Mouse (Mus musculus) thymus, adult 18-20 months (tissue): ENCODE results near the gene Pla2g4c.
"Not testable (repeated sequence)": the region's sequence is repeated elsewhere in the genome, so short reads cannot be mapped to it uniquely, and the experiment has no call there.

Experiments
- DNase-seq, 2 experiments: peaks; one replicate each; pipeline ENCODE4 v3.0.0; 2022; ENCODE audit warnings: mixed read lengths in 2 of 2

Pla2g4c gene

DNA sequence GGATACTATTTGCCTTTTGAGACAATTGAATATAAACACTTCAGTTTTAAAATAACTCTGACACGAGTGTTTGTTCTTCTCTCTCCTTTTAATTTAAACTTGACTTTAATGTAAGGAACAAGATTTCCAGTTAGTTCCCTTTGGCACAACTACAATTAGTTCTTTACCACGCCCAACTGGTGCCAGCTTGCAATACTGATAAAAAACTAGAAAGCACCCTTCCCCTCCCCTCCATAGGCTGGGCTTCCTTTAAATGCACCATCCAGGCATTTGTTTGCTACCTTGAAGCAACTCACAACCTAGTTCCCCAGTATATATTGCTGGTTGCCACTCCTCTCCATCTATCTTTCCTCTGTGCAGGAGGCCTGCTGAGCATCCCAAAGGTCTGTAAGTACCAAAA lies at the start of gene Pla2g4c:
Pla2g4c (plus strand) TSS at position 340 of the 400 bp plus-strand sequence.
- no peak for DNase-seq

DNA sequence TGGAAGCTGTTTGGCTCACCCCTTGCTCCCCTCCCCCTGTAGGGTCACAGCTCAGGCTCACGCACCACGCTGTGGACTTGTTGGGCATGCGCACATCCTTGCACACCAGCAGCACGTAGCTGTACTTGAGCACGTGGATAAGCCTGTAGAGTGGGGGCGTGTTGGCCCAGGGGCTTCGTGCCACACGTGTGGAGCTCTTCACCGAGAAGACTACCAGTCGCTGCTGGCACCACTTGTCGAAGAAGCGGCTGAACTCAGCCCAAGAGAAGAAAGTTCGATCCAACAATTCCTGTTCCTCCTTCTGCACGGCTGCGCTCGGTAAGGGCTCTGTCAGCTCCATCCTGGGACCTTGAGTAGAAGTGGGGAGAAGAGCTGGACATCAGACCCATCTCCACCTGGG lies 47.4 kb upstream of the Pla2g4c start, which contains the start of gene Lig1:
Lig1 (plus strand) TSS at position 203 of the 400 bp plus-strand sequence.
- no peak for DNase-seq

GRCm38 (mm10) chr7:13277833-13278232 lies 46.6 kb upstream of the Pla2g4c start:
- no peak for DNase-seq

DNA sequence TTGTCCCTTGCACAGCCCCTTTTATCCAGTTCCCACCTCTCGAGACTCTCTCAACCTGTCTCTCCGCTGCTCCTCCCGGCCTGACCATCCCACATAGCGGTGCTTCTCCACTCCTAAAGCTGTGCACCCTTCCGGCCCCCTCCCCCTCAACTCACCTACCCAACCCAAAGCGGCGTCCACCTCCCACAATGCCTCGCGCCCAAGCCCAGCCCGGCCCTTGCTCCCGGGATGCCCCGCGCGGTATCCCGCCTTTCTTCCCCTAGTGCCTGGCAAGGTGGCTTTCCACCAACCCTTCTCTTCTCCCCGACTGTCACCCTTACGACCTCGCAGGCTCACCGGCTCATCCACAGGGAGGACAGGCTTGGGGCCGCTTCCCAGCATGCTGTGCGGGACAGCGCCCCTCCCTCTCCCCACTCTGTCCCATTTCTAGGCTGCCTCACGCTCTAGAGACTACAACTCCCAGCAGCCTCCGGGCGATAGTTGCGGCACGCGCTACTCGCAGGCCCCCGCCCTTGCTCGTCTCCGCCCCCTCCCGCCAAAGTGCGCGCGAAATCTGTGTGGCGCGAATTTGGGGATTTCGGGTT lies 46.1 kb upstream of the Pla2g4c start, which contains the start of gene Zswim9:
Zswim9 (minus strand) TSS at position 414 of the 584 bp plus-strand sequence.
- DNase-seq, result peak; percentile 89 to 91

GRCm38 (mm10) chr7:13278957-13279356 lies 45.5 kb upstream of the Pla2g4c start:
- DNase-seq, result not testable (repeated sequence)

- DNase-seq, result no peak
These were observed 35.8 kb upstream of the Pla2g4c start for GRCm38 (mm10) chr7:13288621-13289020.

- no peak for DNase-seq
These were observed 34.3 kb upstream of the Pla2g4c start for GRCm38 (mm10) chr7:13290041-13290675.

GRCm38 (mm10) chr7:13291370-13291769 lies 33.1 kb upstream of the Pla2g4c start:
- DNase-seq, result no peak

DNA sequence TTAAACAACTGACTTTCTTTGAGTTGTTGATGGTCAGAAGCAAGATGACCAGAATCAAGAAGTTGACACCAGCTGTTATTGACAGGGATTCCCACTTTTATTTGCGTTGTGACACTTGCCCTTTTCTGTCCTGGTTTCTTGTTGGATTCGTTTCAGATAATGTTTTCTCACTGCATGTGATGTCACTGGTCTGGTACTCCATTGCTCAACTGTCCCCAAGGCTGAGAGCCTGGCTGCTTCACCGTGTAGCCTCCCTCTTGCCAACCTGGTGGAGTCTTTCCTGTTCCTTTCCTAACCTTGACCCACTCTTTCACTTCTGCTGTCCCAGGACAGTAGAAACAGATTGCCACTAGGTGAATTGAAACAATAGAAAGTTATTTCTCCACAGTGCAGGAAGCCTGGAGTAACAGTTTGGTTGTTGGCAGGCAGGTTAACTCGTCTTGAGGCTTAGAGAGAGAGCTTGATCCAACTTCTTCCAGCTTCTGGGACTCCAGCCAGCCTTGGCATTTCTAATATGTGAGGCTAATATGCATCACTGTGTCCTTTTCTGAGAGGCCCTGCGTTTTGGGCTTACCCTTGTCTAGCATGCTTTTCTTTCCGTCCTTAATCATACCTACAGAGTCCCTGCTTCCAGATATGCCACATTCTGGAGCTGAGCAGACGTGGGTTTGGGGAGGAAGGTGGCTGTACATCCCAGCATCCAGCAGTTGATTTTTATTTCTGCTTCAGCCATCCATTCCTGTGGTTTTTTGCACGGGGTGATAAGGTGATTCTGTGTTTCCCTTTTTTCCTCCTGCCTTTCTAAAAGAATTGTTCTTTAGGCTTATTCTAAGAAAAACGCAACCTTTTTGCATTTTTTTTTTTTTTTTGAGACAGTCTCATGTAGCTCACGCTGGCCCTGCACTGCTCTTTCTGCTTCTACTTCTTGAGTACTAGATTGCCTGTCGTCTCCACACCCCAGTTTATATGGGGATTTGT lies 30.3 kb upstream of the Pla2g4c start:
- DNase-seq, result no peak

DNA sequence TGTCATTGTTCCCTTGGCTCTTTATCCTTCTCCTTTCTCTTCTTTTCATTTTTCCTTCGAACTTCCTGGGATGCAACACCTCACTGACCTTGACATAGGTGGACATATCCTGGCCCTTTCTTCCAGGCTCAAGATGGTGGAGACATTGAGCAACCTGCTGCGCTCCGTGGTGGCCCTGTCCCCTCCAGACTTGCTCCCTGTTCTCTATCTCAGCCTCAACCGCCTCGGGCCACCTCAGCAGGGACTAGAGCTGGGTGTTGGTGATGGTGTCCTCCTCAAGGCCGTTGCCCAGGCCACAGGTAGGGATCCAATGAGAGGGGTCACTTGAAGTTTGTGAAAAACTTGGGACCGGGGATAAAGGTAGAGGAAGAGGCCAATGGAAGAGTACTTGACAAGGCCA lies 29.2 kb upstream of the Pla2g4c start:
- no peak for DNase-seq

GRCm38 (mm10) chr7:13297636-13298035 lies 26.8 kb upstream of the Pla2g4c start:
- DNase-seq, result no peak

- DNase-seq, result no peak
These were observed 25.6 kb upstream of the Pla2g4c start for GRCm38 (mm10) chr7:13298821-13299220.

GRCm38 (mm10) chr7:13301643-13302042 lies 22.8 kb upstream of the Pla2g4c start:
- no peak for DNase-seq

DNA sequence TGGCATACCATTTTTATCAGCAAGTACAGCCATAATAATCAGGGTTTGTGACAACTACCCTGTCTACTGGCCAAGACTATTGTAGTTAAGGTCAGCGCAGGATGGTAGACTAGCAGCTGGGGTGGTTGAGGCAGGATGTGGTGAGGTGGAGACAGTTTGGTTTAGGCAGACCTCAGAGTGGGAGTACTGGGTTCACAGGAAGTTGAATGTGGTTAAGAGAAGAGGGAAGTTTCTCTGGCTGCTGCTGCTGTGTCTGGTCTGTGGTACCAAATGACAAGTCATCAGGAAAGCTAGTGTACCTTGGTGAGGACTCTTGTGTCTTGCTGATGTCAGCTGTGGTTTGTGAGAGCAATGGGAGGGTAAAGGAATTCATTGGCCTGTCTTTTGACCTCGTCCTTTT lies 21.7 kb upstream of the Pla2g4c start:
- peak; percentile 32 to 71 for DNase-seq

DNA sequence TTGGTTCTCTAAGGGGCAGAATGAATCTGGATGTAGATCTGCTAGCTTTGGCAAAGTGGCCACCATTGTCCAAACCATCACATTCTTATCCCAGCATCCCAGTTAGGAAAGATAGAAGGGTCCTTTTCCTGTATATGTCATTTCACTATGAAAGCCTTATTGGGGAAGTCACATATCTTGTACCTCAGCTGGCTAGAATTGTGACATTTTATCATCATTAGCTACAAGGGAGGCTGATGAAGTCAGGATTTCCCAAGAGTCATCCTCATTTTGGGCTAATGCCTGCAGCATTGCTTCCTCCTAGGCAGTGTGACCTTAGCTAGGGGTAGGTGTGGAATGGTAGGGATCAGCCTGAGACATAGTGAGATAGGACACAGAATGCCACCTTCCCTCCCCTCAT lies 21.1 kb upstream of the Pla2g4c start:
- DNase-seq, result no peak

DNA sequence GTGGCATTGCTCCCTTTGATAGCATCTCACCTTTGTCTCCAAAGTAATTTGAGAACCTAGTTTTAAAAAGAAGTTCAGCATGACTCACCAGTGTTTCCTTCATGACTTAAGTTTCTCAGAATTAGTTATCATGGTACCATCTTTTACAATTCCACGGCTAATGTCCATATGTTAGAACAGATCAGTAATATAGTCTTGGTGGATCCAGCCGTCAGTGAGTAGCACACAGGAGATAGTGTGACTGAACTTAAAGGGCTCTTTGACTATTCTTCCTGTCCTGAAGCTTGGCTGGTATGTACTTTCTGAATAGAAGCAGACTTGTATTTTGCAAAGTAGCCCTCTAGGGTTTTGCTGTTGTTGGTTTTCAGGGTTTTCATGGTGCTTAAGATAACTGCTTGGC lies 15.0 kb upstream of the Pla2g4c start:
- no peak for DNase-seq

DNA sequence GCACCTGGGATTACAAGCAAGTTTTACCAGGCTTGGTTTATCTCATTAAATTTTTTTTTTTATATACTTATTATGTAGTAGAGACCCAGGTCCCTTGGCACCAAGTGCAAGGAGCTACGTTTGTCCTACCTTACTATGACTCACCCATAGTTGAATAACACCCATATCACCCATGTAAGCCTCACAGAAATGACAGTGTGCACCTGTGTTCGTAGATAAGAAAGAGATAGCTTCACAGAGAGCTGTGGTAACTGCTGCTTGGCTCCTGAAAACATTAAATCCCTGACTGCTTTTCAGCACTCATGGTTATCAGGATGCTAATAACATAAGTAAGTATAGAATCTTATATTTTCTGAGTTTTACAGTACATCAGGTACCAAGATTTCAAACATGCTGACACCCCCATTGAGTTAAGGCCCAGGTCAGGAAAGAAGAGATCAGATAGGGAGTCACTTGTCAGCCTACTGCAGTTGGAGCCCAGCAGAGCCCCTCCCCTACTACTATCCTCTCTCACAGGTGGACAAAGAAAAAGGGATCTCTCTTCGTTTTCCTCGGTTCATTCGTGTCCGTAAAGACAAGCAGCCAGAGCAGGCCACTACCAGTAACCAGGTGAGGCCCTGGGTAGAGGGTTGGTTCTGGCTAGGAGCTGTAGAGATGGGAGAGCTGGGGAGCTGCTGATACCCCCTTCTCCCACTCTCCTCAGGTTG lies 13.8 kb upstream of the Pla2g4c start:
- DNase-seq, result no peak

- no peak for DNase-seq
These were observed 13.1 kb upstream of the Pla2g4c start for GRCm38 (mm10) chr7:13311401-13311800.

- DNase-seq, result no peak
These were observed 10.3 kb upstream of the Pla2g4c start for GRCm38 (mm10) chr7:13314095-13314597.

DNA sequence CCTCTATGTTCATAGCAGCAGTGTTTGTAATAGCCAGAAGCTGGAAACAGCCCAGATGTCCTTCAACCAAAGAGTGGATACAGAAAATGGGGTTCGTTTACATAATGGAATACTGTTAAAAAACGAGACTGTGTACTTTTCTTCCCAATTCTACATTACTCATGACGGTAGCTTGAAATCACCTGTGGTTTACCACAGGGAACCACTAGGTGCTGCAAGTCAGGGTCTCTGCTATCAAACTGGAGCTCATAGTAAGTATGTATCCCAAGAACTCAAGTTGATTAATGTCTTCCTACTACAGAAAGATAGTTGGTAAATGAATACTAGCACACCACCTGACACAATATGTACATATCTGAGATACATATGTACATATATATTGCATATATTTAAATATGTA lies 3.0 kb upstream of the Pla2g4c start:
- DNase-seq, result no peak

GRCm38 (mm10) chr7:13330575-13330974 lies 6.1 kb downstream of the Pla2g4c start:
- no peak for DNase-seq

- no peak for DNase-seq
These were observed 31.5 kb downstream of the Pla2g4c start for GRCm38 (mm10) chr7:13355943-13356342.

GRCm38 (mm10) chr7:13380588-13380987 lies 56.1 kb downstream of the Pla2g4c start:
- no peak for DNase-seq
